Mouse (Mus musculus): ENCODE results near the gene Akap13.

The Akap13 gene

GRCm38 (mm10) chr7:75641415-75642177 is 186.3 kb downstream of the Akap13 start:
- no peak for DNase-seq

- DNase-seq: peak; percentile 73
Observed at GRCm38 (mm10) chr7:75642178-75642777, 186.9 kb downstream of the Akap13 start.

GRCm38 (mm10) chr7:75642846-75643563 is 187.7 kb downstream of the Akap13 start:
- DNase-seq: no peak

GRCm38 (mm10) chr7:75643986-75644385 is 188.7 kb downstream of the Akap13 start:
- peak; percentile 40 for DNase-seq

- DNase-seq: no peak
Observed at GRCm38 (mm10) chr7:75644585-75644984, 189.3 kb downstream of the Akap13 start.

- no peak for DNase-seq
Observed at GRCm38 (mm10) chr7:75645156-75645933, 190.0 kb downstream of the Akap13 start.

GRCm38 (mm10) chr7:75648051-75648450 is 192.7 kb downstream of the Akap13 start:
- no peak for DNase-seq

- DNase-seq: peak; percentile 29
Observed at GRCm38 (mm10) chr7:75648961-75649360, 193.6 kb downstream of the Akap13 start.

GRCm38 (mm10) chr7:75649966-75650365 is 194.6 kb downstream of the Akap13 start:
- no peak for DNase-seq

GRCm38 (mm10) chr7:75653684-75654317 is 198.5 kb downstream of the Akap13 start:
- DNase-seq: no peak

GRCm38 (mm10) chr7:75655180-75656074 is 200.1 kb downstream of the Akap13 start:
- no peak for DNase-seq

- no peak for DNase-seq
Observed at GRCm38 (mm10) chr7:75656297-75656852, 201.0 kb downstream of the Akap13 start.

GRCm38 (mm10) chr7:75656896-75657295 is 201.6 kb downstream of the Akap13 start:
- DNase-seq: no peak

- DNase-seq: no peak
Observed at GRCm38 (mm10) chr7:75664455-75664854, 209.1 kb downstream of the Akap13 start.

- no peak for DNase-seq
Observed at GRCm38 (mm10) chr7:75666982-75667381, 211.6 kb downstream of the Akap13 start.

- DNase-seq: no peak
Observed at GRCm38 (mm10) chr7:75667531-75667930, 212.2 kb downstream of the Akap13 start.

GRCm38 (mm10) chr7:75668396-75668795 is 213.1 kb downstream of the Akap13 start:
- DNase-seq: no peak

GRCm38 (mm10) chr7:75669416-75669815 is 214.1 kb downstream of the Akap13 start:
- DNase-seq: no peak

- no peak for DNase-seq
Observed at GRCm38 (mm10) chr7:75679631-75680030, 224.3 kb downstream of the Akap13 start.

- no peak for DNase-seq
Observed at GRCm38 (mm10) chr7:75682901-75683300, 227.6 kb downstream of the Akap13 start.

GRCm38 (mm10) chr7:75683410-75683809 is 228.1 kb downstream of the Akap13 start:
- no peak for DNase-seq
